Mouse (Mus musculus): ENCODE results near the gene St3gal4.
A peak's percentile ranks its signal among the peaks of the same experiment; 100 is the strongest.
"Not testable (repeated sequence)": the region's sequence is repeated elsewhere in the genome, so short reads cannot be mapped to it uniquely, and the experiment has no call there.

St3gal4 gene

DNA sequence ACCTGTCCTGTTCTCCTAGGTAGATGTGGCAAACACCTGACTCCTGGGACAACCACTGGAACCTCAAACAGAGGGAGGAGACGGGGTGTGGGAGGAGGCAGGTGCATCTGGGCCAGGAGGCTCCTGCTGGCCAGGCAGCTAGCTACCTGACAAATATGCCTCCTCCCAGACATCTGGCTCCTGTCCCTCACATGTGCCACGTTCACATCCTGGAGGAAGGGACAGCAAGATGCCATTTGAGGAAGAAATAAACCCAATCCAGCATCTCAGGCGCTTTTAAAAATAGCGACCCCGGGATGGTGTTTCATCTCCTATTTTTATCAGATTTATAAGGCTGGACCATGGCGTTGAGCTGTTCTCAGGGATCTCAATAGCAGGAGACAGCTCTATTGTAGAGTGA, at the start of gene St3gal4:
TSS of gene St3gal4 (minus strand) at position 101 of the 400 bp plus-strand sequence.
- no peak for DNase-seq (ENCODE audit: extremely low spot score)

DNA sequence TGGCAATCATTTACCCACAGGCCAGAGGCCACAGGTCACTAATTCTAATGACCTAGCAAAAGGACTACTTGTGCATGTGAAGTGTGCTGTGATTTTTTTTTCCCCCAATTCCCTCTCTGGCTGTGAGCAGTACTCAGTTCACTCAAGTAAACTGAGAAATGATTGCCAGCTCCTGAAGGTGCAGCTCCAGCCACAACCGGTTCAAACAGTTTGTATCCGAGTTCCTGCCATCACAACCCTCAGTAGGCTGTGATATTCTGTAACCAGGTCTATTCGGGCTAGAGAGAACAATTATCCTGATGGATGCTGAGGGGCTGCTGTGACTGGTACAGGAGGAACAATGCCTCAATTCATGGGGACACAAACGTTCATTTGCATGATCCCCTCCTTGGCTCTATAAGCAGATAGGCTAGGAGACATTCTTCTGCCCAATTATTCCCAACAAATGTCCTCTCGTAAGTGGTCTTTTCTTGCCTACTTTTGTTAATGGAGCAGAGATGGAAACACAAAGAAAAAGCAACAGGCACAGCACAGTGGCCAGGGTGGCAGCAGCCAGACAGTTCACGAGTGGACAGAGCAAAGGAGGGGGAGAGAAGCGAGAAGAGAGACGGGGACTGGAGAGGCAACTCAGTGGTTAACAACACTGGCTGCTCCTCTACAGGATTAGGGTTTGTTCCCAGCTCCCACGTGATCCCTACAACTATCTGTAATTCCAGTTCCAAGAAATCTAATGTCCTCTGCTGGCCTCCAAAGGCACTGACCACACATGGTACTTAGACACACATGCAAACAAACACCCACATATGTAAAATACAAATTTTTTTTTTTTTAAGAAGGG, 47.9 kb upstream of the St3gal4 start:
- DNase-seq (ENCODE audit: extremely low spot score), result no peak

DNA sequence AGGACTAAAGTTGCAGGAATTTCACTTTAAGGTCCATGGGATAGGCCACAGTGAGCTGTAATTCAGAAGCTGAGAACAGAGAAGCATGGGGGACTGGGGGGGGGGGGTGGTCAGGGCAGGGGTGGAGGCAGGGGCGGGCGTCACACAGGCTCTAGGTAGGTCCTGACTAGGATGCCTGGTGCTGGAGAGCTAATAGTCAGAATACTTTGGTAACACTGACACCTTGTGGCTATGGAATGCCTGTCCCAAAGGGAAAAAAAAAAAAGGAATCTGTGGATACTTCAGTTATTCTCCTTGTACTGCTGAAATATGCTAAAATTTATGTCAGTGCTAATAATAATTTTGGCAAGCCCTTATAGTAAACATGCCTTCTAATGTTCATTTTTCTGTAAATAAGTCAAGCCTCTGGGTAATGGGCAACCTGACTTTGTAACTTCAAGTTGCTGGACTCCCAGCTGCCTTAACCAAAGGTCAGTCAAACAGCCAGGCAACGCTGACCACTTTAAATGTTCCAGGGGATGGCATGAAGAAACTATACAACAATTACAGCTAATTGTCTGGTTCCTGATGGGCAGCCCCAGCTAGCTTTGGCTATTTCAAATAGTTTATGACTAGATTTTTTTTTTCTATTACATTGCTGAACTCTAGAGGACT, 47.2 kb upstream of the St3gal4 start:
- DNase-seq (ENCODE audit: extremely low spot score), result peak; percentile 40

DNA sequence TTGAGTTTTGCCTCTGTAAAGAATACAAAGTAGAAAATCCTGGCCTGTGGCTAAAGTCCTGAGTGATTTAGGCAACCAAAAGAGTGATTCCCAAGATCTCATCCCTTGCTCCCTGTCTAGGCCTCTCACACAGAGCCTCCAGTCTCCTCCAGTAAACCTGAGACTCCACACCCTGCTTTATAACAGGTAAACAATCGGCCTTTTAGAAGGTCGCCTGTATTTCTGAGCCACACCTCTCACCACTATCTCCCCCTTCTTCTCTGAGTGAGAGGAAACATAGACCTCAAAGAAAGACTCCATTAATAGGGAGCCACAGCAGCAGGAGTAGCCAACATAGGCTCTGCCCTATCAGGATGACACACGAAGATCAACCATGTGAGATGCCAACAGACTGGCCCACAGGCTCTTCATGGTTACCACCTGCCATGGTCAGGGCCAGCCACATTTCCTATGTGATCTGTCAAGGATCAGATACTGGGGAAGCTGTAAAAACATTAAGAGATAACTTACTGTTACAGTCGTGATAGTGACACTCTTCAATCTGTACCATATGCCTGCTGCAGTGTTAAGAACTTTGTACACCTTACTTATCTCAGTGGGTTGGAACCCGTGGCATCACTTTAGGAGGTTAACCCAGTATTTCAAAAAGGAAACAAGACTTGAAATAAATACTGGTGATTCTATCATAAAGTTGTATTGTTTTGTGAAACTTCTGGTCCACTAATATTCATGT, 45.2 kb upstream of the St3gal4 start:
- DNase-seq (ENCODE audit: extremely low spot score), result no peak

DNA sequence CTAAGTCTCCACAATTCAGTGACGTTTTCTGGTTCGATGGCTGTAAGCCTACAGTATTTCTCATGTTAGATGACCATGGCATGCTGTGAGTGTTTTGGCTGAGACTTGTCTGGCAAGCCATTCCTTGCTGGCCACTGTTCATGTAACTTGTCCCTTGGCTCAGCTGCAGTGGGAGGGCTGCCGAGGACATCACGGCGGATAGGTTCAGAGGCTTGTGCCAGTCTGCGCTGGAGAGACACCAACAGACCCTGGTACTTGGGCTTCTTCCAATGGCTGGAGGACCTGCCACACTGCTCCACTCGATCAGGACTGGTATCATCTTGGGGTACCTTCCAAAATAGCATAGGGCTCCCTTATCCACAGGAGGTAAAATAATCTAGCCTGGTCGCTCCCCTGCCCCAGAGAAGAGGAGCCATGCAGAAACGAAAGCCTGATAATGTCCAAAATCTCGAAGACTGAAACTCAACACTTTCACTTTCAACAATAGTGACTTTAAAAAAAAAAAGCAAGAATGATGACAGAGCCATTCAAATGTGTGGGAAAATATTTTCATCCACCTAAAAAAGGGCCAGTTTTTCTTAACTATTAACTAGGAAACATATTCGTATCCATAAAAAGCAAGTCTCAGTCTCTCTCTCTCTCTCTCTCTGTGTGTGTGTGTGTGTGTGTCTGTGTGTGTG, 44.1 kb upstream of the St3gal4 start:
- DNase-seq (ENCODE audit: extremely low spot score), result no peak

DNA sequence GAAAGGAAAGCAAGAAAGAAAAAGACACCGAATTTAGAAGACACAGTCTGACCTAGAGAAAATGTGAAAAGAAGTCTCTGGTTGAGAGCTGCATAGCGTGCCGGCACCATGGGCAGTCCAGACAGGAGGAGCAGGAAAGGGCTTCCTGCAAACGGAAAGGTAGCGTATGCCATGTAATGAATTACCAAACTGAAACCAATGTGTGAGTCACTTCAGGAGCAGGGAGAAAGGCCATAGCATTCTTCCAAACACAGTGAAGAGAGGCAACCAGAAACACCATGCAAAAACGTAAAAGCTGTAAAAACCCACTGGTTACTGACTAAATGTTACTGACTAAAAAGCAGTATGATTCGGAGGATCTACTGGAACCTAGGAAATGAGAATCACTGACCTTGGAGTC, 42.7 kb upstream of the St3gal4 start:
- DNase-seq (ENCODE audit: extremely low spot score), result no peak

DNA sequence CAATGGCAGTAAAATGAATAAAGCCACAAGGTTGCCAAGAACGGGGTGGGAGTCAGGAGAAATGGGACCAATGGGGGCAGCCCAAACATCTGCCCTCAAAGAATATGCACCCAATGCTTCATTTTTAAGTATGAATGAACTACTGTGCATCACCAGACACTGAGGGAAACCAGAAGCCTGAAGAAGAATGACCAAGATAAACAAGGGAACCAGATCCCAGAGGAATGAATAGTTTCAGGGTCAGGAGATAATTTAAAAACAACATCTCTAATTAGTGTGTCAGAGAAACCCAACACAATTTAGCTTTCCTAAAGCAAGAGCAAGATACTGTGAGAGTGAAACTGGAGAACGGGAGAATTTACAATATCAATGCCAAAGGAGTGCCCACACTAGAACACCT, 41.6 kb upstream of the St3gal4 start:
- no peak for DNase-seq (ENCODE audit: extremely low spot score)

DNA sequence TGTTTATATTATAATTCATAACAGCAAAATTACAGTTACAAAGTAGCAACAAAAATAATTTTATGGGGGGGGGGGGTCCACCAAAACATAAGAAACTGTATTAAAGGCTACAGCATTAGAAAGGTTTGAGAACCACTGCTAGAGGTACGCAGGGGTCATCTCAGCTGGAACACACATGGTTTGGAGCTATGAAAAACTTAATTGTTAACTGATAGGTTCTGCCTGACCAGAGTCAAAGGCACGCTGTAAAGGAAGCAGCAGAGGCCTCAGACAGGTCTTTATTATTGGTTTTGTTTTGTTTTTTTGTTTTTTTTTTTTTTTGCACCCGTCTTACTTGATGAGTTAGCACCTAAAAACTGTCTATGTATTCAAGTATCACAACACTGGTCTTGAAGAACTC, 39.4 kb upstream of the St3gal4 start:
- no peak for DNase-seq (ENCODE audit: extremely low spot score)

DNA sequence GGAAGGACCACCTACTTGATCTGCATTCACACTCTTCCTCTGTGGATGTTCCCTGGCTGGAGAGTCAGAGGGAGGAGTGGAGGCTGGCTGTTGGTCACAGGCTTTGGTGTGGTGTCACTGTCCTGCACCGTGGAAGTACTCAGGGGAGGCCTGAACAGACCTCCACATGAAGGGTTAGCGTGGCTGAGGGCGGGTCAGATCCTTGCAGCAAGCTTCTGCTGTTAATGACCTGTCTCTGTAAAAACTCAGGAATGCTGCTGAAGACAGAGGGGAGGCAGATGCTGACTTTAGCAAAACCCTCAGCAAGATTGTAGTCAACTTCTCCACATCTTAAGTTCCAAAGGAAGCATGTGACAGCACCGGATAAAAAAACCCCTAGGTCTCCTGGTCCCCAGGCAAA, 37.8 kb upstream of the St3gal4 start:
- no peak for DNase-seq (ENCODE audit: extremely low spot score)

DNA sequence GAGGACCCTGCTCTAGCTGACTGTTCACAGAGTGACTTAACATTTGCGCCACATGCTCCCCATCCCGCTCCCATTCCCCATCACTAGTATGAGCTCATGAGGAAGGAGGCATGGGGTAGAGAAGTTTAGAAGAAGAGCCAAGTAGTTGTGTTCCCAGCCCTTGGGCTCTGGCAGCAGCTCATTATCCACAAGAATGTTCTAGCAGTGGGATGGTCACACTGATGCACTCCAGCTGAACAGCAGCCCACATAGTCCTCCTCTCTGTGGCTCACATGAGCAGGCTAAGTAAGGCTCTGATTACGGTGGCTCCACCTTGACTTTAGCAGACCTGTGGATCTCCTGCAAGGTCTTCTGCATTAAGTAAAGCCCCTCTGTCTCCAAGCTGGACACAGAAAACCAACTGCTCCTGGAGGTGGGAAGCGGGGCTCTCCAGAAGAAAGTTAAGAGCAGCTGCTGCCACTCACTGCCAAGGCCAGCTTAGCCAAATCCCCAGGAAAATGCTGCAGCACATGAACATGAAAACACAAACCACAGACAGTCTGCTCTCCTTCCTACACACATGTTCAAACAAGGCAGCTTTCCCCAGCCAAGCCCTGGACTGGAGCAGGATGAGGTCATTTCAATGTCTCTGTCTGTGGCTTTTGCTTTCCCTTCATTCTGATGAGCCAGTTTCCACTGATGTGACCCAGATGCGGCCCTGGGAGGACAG, 37.1 kb upstream of the St3gal4 start:
- DNase-seq (ENCODE audit: extremely low spot score), result no peak

DNA sequence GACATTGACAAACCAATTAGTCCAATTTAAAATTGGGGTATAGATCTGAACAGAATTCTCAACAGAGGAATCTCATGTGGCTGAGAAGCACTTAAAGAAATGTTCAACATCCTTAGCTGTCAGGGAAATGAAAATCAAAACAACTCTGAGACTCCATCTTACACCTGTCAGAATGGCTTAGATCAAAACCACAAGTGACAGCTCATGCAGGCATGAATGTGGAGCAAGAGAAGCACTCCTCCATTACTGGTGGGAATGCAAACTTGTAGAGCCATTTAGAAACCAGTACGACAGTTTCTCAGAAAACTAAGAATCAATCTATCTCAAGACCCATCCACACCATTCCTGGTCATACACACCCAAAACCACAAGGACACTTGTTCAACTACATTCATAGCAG, 33.9 kb upstream of the St3gal4 start:
- DNase-seq (ENCODE audit: extremely low spot score), result no peak

DNA sequence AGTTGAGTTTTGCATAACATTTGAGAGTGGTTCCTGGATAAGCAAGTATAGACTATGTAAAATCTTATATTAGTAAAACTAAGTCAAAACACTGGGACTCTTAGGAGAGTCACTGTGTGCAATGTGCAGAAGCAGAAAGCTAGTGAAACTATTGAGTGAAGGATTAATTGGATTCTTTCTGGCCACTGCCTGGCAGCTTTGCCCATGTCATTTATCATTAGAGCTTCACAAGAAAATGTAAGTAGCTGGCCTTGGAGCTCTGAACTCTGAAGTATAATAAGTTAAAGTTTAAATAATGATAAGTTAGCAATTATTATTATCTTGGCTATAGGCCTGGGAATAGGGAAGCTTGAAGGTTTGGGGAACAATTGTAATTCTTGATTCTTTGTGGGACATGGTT, 29.8 kb upstream of the St3gal4 start:
- not testable (repeated sequence) for DNase-seq (ENCODE audit: extremely low spot score)

DNA sequence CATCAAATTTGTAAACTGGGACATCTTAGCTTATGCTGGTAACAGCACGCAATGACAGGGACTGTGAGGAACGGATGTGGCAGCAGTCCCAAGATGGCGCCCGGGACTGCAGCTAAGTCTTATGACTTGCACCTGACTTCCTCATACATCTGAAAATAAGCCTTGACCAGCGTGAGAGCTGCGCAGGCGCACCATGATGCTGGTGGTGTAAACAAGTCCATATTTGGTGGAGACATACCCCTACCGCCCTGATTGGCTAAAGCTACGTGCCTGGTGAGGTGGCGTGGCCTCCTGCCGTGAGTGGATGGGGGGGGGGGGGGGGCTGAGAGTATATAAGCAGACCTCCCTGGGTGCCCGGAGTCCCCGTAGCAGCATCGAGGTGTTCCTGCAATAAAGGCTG, 28.2 kb upstream of the St3gal4 start:
- DNase-seq (ENCODE audit: extremely low spot score), result not testable (repeated sequence)

DNA sequence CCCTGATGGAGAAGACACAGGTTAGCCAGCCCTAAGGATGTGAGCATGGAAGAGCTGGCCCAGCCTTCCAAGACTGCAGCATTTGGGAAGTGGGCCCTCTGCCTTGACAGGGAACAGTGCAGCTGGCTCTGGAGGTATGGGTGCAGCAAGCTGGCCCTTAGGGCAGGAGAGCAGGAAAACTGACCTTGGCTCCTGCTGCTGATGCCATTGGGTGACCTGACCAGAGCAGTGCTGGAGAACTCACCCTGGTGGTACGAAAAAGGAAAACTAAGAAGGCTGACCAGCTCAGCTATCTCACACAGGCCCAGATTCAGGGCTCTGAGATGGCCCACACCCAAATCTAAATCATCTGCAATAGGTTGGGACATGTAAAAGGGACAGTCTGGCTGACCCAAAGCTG, 26.8 kb upstream of the St3gal4 start:
- no peak for DNase-seq (ENCODE audit: extremely low spot score)

DNA sequence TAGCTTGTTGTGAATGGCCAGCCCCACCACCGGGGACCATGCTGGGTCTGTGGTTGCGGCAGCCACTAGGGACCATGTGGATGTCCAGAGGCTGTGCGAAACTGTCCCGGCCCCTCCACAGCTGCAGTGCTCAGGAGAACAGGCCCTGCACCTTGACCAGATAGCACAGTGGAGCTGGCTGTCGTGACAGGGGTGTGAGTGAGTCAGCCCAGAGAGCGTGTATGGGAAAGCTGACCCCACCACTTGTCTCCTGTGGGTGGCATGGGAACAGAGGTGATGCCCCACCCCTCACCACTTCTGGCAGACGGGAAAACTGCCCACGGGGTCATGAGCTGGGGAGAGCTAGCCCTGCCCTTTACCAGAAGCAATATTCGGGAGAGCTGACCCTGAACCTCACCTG, 26.1 kb upstream of the St3gal4 start:
- DNase-seq (ENCODE audit: extremely low spot score), result no peak

DNA sequence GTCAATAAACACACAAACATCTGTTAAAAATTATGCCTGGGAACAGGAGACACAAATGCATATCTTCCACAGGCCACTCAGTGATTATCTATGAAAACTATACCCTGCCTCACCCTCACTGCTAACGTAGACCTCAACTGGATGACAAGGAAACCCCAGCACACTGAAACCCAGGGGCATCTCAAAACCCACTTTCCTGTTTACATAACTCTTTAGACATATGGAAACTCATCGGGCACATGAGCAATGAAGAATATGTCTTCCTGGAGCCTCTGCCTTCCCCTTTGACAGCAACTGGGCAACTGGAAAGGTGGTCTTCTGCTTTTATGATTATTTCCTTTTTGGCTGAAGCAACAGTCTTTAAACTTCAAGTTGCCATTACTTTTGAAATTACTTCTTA, 23.2 kb upstream of the St3gal4 start:
- no peak for DNase-seq (ENCODE audit: extremely low spot score)

DNA sequence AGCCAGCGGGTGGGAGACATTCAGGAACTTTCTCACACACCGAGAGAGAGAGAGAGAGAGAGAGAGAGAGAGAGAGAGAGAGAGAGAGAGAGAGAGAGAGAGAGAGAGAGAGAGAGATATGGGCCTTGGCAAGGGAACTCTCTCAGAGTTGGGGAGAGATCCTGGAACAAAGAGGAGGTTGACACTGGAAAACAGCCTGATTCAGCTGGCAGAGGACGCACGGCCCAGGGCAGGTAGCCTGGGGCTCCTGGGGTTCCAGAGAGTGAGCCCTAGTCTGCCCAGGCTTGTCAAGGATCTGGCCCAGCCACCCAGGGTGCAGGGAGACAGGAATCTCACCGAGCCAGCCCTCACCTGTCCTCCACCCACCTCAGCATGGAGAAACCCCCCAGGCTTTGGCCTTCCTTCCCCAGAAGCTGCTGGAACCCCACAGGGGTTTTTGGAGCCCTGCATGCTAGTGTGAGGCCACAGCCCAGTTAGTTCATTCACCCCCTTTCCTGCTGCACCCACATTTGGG, 20.2 kb upstream of the St3gal4 start:
- no peak for DNase-seq (ENCODE audit: extremely low spot score)

DNA sequence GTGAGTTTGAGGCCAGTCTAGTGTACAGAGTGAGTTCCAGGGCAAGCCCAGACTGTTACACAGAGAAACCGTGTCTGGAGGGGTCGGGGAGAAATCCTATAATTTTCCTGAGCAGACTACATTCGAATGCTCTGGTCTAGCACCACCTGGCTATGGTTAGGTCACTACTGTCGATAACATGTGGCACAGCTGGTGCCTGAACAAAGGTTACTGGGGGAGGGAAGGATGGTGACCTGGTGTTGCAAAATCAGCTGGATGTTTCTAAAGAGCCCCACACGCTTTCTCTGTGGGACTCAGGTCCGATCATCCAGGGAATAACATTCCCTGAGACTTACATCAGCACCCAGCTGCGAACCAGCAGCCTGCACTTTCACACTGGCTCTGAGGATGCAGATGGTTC, 19.0 kb upstream of the St3gal4 start:
- DNase-seq (ENCODE audit: extremely low spot score), result no peak

DNA sequence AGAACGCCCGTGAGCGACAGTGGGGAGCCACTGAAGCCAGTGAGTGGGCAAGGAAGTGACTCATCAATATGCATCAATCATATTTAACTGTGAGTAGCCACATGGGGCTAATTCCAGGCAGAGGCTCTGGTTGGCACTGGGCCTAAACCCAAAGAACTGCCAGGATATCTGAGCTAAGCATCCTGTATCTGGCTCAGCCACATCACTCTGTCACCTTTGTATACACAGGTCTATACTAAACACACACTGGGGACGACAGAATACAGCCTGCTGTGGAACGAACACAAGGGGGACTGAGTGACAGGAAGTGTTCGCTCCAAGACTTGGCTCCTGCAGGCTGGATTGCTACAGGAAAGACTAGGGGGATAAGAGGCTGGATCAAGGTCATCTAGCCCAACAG, 16.5 kb upstream of the St3gal4 start:
- DNase-seq (ENCODE audit: extremely low spot score), result no peak

DNA sequence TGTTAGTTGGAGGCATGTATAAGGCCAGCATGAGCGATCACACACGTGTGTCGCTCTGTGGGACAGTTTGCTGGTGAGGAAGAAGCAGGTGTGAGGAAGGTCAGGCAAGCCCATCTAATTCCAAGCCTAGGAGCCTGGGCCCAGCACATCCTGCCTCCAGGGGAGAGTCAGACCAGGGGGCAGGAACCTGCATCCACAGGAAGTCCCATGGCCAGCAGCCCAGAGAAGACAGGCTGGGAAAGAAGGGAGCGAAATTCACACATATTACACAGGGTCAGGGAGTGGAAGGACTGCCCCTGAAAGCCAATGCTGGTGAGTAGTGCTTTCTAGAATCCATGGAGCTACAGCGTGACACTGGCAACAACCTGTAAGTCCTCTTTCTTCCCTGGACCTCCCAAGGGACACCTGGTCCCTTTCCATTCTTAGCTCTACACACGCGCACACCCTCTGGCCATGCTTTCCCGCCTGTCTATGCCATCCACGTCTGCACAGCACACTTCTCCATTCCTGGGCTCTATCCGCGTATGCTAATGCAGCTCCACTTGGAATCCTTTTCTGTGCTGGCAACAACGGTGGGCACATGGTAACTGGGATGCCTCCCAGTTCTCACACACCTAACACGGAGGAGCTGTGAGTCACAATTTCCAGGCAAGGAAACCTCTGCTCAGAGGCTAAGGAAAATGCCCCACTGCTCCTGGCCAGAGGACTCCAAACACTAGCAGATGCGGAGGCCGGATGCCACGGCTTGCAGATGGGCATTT, 12.7 kb upstream of the St3gal4 start:
- no peak for DNase-seq (ENCODE audit: extremely low spot score)

DNA sequence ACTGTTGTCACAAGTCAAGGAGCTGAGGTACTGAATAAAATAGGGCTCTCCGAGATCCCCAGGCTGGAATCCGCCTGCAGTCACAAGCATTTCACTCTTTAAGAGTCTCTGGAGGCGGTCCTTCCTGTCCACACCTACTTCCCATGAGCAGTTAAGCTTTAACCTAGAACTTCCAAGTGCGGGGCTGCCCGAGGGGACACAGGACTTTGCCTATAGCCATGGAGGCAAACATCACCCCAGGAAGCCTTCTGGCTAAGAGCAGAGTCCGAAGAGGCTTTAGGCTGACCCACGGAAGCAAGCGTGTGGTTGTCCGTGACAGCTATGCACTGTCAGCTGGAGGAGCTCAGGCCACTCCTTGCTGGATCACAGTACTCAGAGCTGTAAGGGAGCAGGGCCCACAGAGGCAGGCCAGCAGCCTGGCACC, 9.9 kb upstream of the St3gal4 start:
- no peak for DNase-seq (ENCODE audit: extremely low spot score)

All from embryo, embryonic 9.5 days (tissue).